Mouse (Mus musculus): Measurements from ENCODE around the gene Crip3.
A peak's percentile ranks its signal among the peaks of the same experiment; 100 is the strongest.

The Crip3 gene

DNA sequence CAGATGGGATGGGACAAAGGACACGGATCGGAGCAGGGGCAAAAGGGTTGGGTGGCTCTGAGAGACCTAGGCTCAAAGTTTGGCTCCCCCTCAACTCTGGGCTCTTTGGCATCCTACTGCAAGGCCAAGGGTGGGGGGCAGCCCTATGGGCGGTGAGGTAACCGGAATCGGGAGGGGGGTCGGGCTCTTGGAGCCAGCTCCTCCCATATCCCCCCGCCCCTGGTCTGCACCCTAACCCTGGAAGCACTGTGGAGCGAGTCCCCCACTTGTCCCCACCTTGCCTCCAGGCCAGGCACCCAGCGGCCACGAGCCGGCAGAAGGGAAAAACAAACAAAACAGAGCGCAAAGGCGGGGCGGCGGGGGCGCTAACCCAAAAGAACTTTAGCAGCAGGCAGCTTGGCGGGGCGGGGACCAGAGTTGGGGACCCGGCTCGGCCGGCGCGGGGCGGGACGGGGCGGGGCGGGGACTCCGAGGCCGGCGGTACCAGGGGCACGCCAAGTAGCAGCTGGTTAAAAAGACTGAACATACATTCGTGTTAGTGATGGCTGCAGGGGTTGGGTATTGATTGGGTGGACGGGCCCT, 26.5 kb downstream of the Crip3 start:
- peak; percentile 44 to 82 for DNase-seq

DNA sequence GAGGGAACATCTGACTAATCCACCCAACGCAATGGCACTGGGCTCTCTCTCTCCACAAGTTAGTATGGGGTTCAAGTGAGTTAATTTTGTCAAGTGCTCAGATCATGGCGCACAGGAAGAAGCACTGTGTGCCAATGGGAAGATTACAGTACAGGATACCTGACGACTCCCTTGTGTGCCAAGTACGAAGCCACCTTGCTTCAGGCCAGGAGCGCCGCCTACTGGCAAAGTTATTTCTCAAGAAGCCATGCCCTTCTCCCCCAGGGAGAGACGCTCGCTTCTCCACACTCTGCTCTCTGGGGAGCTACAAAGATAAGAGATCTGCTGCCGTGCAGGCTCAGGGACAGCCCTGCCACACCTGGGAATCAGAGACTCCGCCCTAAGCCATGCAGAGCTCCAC, 29.1 kb downstream of the Crip3 start:
- peak; percentile 65 to 88 for DNase-seq

GRCm38 (mm10) chr17:46458439-46458838, 29.7 kb downstream of the Crip3 start:
- DNase-seq: no peak

- DNase-seq: peak in 1 of 2 experiments; percentile 35
Observed at GRCm38 (mm10) chr17:46460673-46461072, 31.9 kb downstream of the Crip3 start.

GRCm38 (mm10) chr17:46461347-46461746, 32.6 kb downstream of the Crip3 start:
- peak; percentile 27 to 56 for DNase-seq

DNA sequence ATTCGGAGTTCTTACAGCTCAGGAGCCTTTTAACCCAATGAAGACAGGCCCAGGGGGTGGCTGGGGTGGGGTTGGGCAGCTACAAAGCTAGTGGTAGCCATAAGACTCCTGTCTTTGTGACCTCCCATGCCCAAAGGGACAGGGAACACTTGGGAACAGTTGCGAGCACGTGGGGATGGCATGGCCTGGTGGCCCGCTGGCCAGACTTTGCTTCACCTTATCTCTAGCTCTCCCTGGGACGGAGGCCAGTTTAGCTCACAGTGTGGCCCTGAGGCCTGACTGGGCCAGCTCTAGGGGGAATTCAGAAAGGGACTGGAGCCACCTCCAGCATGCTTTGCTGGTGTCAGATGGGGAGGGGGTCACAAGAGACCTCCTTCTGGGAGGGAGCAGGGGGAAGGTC, 33.5 kb downstream of the Crip3 start:
- no peak for DNase-seq

- no peak for DNase-seq
Observed at GRCm38 (mm10) chr17:46467830-46468229, 39.1 kb downstream of the Crip3 start.

DNA sequence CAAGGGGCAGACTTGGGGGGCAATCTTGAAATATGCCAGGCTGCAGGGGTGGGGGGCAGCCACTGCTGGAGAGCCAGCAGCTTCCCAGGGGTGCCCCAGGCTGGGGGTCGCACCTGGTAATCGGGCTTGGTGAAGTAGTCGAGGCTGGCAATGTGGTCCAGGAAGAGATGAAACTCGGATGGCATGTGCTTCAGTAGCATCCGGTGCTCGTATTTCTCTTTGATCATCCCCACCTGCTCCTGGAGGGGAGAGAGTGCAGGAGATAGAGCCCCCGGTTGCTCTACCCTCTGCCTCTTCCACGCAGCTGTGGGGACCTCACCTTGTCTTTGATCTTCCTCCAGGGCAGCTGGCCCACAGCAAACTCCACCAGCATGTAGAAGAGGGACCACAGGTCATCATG, 47.9 kb downstream of the Crip3 start:
- DNase-seq: no peak

GRCm38 (mm10) chr17:46477286-46477685, 48.6 kb downstream of the Crip3 start:
- DNase-seq: peak in 1 of 2 experiments; percentile 67

Measured in kidney, postnatal 36 days (tissue).